Mouse (Mus musculus) E14TG2a.4 (cell line): Measurements from ENCODE around the gene Atxn3.

ENCODE experiments used
- CTCF ChIP-seq: conservative IDR thresholded peaks from 2 replicates; pipeline ENCODE4 v1.5.1; 2014; ENCODE audit warnings: low read length
- NANOG ChIP-seq: IDR thresholded peaks from 2 replicates; pipeline ENCODE4 v1.6.1; 2014; ENCODE audit warnings: borderline replicate concordance, low read length, mixed read lengths
- POU5F1 ChIP-seq: IDR thresholded peaks from 2 replicates; pipeline ENCODE4 v1.6.1; 2014; ENCODE audit warnings: low read length, borderline replicate concordance

DNA sequence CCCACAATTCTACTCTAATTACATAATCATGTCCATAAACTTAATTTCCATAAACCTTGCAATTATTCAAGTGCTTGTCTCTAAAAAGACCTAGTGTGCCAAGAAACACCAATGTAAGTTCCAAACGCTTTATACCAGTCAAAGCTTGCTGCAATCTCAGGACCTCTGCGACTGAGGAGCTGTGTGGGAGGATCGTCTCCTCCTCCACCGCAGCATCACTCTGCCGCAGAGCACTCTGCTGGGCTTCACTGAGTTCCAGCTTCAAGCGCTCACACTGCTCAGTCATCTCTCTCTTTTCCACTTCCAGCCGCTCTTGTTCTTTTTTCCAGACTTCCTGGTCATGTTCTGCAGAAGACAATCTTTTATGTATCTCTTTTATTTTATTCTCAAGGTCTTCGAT, 64.8 kb downstream of the Atxn3 start:
- no peak for TF ChIP-seq CTCF
- TF ChIP-seq POU5F1 = no peak
- no peak for TF ChIP-seq NANOG
